Mouse (Mus musculus) embryonic fibroblast, embryonic 13.5 days (primary cell): ENCODE measurements around the gene Ttc30a2.

Source experiments
- CTCF ChIP-seq: IDR thresholded peaks from 2 replicates; pipeline ENCODE4 v1.5.1; 2011; ENCODE audit warnings: mild to moderate bottlenecking, control low read depth, low read length, moderate library complexity, borderline replicate concordance; ENCODE audit not compliant: insufficient read depth
- POLR2A ChIP-seq: IDR thresholded peaks from 2 replicates; pipeline ENCODE4 v1.6.1; 2011; ENCODE audit warnings: low read depth, mild to moderate bottlenecking, control low read depth, low read length, moderate library complexity

GRCm38 (mm10) chr2:75930941-75931340, 47.0 kb downstream of the Ttc30a2 start:
- TF ChIP-seq CTCF: no peak
- no peak for TF ChIP-seq POLR2A
